Mouse (Mus musculus) neural tube, postnatal 0 days (tissue): ENCODE measurements around the gene Gm5416. TPM values are rescaled to one million over a fixed set of nuclear protein-coding genes. Genes with fewer than 3 reads are reported as not detected.

ENCODE experiments used
- polyA plus RNA-seq: library from polyadenylated mRNA; unstranded; fragments of >200 nt; fragmentation: Nextera tagmentation; extraction: Ambion mirVana; gene quantifications from 2 replicates; pipeline ENCODE4 v1.2.1, GENCODE M21; 2015

Gm5416 gene
- polyA plus RNA-seq: not detected in 2 replicates

GRCm38 (mm10) chr16:36209967-36210453 lies at the start of gene Gm5416:
Gene Gm5416, plus strand, starts transcription at chr16:36210403.

GRCm38 (mm10) chr16:36183912-36184311 lies 26.3 kb upstream of the Gm5416 start, which contains the start of gene Gm5483:
Gene Gm5483, plus strand, starts transcription at chr16:36184212.

GRCm38 (mm10) chr16:36221168-36221567 lies 11.0 kb downstream of the Gm5416 start, which contains the start of gene 2010005H15Rik:
Gene 2010005H15Rik, plus strand, starts transcription at chr16:36221468.

Other genes starting within 250 kb of the Gm5416 start
- gene Kpna1, start 231.7 kb upstream of the Gm5416 start, polyA plus RNA-seq: 39.8 and 40.0 TPM in 2 replicates
- gene Wdr5b, start 169.2 kb upstream of the Gm5416 start, polyA plus RNA-seq: 7.9 and 8.1 TPM in 2 replicates
- 156 and 169 TPM in 2 replicates for gene Fam162a, start 138.8 kb upstream of the Gm5416 start, polyA plus RNA-seq
- 25.9 and 29.3 TPM in 2 replicates for gene Ccdc58, start 138.7 kb upstream of the Gm5416 start, polyA plus RNA-seq
- gene Csta1, start 79.2 kb upstream of the Gm5416 start, polyA plus RNA-seq: not detected in 2 replicates
- 1.6 TPM in 1 of 2 replicates, not detected in the other for gene Stfa2l1, start 53.6 kb upstream of the Gm5416 start, polyA plus RNA-seq
- gene Gm5483, start 26.2 kb upstream of the Gm5416 start, polyA plus RNA-seq: 1.1 and 2.6 TPM in 2 replicates
- 0.71 and 1.1 TPM in 2 replicates for gene 2010005H15Rik, start 11.1 kb downstream of the Gm5416 start, polyA plus RNA-seq
- 2.5 and 4.2 TPM in 2 replicates for gene Stfa1, start 66.5 kb downstream of the Gm5416 start, polyA plus RNA-seq
- not detected in 2 replicates for gene BC117090, start 123.9 kb downstream of the Gm5416 start, polyA plus RNA-seq
- 1.2 and 4.9 TPM in 2 replicates for gene BC100530, start 157.3 kb downstream of the Gm5416 start, polyA plus RNA-seq
- 0.56 and 2.0 TPM in 2 replicates for gene Stfa2, start 198.1 kb downstream of the Gm5416 start, polyA plus RNA-seq
- gene Stfa3, start 245.0 kb downstream of the Gm5416 start, polyA plus RNA-seq: 0.89 TPM in 1 of 2 replicates, not detected in the other